Mouse (Mus musculus): ENCODE data around the gene Zfp354c. TPM values are rescaled to one million over a fixed set of nuclear protein-coding genes. Genes with fewer than 3 reads are reported as not detected.

The Zfp354c gene
- 10 to 100 TPM; 43.3 to 44.2 TPM for total RNA-seq (2021)
- long read RNA-seq, experiment 1, full-length matches to known transcripts: 14 of 50 reads
- long read RNA-seq, experiment 1, partial matches to known transcripts: 9 of 50 reads
- long read RNA-seq, experiment 1, other reads (novel, unspliced or antisense): 27 of 50 reads
- long read RNA-seq, experiment 2, full-length matches to known transcripts: 12 of 38 reads
- long read RNA-seq, experiment 2, partial matches to known transcripts: 1 of 38 reads
- long read RNA-seq, experiment 2, other reads (novel, unspliced or antisense): 25 of 38 reads

DNA sequence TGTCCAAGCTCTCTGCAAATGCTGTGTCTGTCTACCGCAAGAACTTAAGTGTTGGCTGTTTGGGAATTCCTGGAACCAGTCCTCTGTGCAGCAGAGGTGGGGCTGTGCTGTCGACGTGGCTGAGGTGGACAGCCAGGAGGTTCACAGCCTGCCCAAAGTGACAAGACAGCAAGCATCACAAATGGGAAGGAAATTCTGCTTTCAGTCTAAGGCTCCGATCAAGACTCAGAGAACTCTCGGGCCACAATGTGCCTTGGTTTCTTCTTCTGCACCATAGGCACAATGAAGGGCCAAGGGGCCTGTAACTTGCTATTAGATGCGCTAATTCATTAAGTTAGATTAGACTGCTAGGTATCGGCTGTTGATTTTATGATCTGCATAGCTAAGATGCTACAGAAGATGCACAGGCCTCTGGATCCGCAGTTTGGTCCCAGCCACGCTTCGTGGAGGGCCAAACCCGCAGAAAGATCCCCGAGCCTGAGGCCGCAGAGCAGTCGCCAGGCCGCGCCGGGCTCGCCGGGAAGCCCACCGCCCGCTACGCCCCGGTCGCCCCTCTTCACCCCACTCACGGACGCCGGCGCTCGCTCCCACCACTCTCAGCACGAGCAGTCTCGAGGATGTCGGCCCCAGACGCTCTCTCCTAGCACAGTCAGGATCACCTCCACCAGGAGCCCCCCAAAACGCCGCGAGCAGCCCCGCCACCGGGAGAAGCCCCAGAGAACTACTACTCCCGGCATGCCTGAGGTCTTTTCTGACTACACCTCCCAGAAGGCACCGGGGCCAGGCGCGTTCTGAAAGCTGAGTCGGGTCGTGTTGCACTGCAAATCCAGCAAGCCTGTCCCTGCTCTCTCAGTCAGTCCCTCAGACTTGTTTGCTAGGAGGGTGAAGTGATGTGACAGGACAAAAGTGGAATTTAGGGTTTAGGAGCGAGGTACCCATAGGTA lies at the start of gene Zfp354c:
TSS of gene Zfp354c (minus strand) at position 715 of the 944 bp plus-strand sequence.
- H3K4me3 ChIP-seq: peak within 1 kb of the TSS; percentile 71
- H3K27ac ChIP-seq: peak within 1 kb of the TSS; percentile 87
- TF ChIP-seq CTCF (IDR thresholded peaks at IDR 0.05): no peak
- DNase-seq (ENCODE audit: extremely low spot score in 1 of 2, low spot score in 2 of 2): peak; percentile 85 to 87
- intact Hi-C loops (cut with DNase I): loop anchor here (1.0 to 5.0 kb wide), 3 partner anchors 14 to 105 kb away; partner anchors contain the start of genes Zfp2, Zfp354b and Zfp879

DNA sequence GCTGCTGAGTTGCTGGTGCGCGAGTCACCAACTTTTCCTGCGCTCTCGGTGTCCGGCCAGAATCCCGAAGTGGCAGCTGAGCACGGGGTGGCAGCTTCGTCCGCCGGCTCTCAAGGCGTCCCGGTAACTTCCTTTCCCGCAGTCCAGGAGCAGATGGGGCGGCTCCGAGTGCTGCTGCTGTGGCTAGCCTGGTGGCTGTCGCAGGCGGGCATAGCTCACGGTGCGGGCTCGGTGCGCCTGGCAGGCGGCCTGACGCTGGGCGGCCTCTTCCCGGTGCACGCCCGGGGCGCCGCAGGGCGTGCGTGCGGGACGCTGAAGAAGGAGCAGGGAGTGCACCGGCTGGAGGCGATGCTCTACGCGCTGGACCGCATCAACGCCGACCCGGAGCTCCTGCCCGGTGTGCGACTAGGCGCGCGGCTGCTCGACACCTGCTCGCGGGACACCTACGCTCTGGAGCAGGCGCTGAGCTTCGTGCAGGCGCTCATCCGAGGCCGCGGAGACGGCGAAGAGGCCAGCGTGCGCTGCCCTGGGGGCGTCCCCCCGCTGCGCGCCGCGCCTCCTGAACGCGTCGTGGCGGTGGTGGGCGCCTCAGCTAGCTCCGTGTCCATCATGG lies 23.6 kb upstream of the Zfp354c start:
- DNase-seq (ENCODE audit: extremely low spot score in 1 of 2, low spot score in 2 of 2): peak in 1 of 2 experiments; percentile 37
- no peak for TF ChIP-seq CTCF (IDR thresholded peaks at IDR 0.05)
- H3K4me3 ChIP-seq: peak overlapping the region; percentile 48
- intact Hi-C loops (cut with DNase I): no loop called here
- H3K27ac ChIP-seq: no peak overlapping the region

DNA sequence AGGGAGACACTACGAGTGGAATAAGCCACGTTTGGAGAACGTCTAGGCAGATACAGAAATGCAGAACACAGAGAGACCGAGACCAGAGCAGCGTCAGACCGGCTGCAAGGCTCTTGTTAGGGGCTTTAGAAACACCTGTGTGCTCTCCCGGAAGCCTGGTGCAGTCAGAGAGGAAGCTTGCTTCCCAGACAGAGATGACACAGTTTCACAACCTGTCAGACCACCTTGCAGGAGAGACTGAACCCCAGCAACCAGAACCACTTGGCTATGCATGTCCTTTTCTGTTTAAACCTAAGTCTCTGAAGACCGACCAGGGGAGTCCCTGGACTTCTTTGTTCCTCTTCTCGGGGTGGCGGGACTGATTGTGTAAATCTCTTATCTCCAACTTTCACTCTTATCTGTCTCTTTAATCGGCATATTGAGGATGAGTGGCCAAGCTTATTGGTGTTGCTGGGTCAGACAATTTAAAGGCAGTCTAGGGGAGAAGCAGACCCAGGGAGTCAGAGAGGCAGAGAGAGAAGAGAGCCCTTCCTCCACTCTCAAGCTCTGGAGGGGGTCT lies 22.7 kb upstream of the Zfp354c start, which contains the start of gene Grm6:
TSS of gene Grm6 (plus strand) at position 509 of the 559 bp plus-strand sequence.
- TF ChIP-seq CTCF (IDR thresholded peaks at IDR 0.05): no peak
- Histone ChIP-seq H3K4me3 (peak within 1 kb of the TSS; percentile 48), H3K27ac (no peak within 1 kb of the TSS)
- DNase-seq (ENCODE audit: extremely low spot score in 1 of 2, low spot score in 2 of 2): no peak
- intact Hi-C loops (cut with DNase I): no loop called here

DNA sequence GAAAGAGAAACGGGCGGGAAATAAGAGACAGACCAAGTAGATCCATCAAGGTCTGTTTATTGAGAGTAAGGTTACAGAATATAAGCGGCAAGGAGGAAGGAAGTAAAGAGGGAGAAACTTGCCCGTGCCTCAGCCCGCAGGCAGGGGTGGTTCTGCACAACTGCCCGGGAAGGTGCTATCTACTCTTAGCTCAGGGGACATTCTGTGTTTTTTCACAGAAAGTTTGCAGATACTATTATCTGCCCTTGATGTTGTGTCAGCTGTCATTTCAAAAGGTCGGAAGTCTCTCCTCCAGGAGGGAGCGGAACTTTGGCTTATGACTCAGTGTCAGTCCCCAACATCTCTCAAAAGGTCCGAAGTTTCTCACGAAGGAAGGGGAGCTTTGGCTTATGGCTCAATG lies 21.8 kb upstream of the Zfp354c start:
- H3K27ac ChIP-seq: no peak overlapping the region
- intact Hi-C loops (cut with DNase I): loop anchor here (10.0 kb wide), 1 partner anchor 205 kb away; the partner anchor contains the start of gene Zfp354a
- no peak for DNase-seq (ENCODE audit: extremely low spot score in 1 of 2, low spot score in 2 of 2)
- H3K4me3 ChIP-seq: no peak overlapping the region
- TF ChIP-seq CTCF (IDR thresholded peaks at IDR 0.05): no peak

DNA sequence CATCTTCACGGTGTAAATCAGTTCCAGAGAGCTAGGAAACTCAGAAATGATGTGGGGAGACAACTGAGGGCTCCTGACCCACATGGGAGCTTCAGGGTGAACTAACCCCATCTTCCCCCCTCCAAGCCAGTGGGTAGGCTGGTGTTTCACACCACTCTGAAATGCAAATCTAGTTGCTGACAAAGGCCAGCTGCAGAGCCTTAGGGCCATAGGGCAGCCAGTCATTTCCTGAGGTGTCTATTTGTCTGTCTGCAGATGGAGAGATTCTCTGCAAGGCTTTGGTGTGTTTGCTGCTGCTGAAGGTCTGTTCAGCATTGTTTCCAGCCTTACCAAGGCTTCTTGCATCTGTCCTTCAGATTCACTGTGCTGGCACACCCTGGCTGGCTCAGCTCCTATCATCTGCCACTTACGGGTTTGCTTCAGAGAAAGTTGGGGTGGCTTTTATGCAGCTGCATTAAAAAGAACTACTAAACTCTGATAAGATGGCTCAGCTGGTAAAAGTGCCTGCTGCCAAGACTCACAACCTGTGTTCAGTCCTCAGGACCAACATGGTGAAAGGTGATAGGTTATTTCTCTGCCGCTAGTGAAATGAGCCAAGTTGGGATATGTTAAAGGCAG lies 21.1 kb upstream of the Zfp354c start:
- DNase-seq (ENCODE audit: extremely low spot score in 1 of 2, low spot score in 2 of 2): no peak
- intact Hi-C loops (cut with DNase I): loop anchor here (10.0 kb wide), 1 partner anchor 206 kb away; the partner anchor contains the start of gene Zfp354a
- no peak for TF ChIP-seq CTCF (IDR thresholded peaks at IDR 0.05)
- no peak overlapping the region for H3K4me3 ChIP-seq
- H3K27ac ChIP-seq: no peak overlapping the region

DNA sequence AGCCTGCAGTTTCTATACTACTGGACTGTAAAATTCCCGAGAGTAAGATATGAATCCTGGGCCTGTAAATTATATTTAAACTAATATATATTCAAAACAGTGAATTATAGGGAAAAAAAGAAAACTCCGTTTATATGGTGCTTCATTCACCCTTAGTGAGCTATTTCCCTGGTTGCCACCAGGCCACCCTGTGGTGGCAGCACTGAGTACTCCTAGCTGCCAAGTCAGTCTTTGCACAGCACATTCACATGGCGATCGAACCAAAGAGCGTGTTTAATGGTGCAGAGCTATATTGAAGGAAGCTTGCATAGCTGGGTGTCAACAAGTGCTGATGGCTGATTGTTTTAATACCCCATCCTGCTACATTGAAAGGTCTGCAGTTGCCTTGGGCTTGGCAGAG lies 19.5 kb upstream of the Zfp354c start:
- DNase-seq (ENCODE audit: extremely low spot score in 1 of 2, low spot score in 2 of 2): no peak
- intact Hi-C loops (cut with DNase I): loop anchor here (10.0 kb wide), 1 partner anchor 208 kb away; the partner anchor contains the start of gene Zfp354a
- peak; percentile 58 for TF ChIP-seq CTCF (IDR thresholded peaks at IDR 0.05)
- no peak overlapping the region for H3K27ac ChIP-seq
- H3K4me3 ChIP-seq: no peak overlapping the region

DNA sequence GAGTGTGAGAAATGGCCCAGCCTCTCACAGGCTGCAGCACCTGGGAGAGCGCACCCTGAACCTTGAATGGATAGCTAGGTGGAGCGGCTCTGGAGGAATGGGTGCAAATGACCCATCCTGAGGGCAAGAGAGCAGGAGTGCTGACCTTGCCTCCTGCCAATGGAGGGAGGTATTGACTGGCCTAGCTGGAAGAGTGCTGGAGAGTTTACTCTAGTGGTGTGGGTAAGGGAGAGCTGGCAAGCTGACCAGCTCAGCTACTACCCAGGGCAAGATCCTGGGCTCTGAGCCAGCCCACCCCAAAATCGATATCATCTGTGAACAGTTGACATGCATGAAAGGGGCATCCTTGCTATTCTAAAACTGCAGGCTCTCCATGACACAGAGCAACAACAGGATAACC lies 18.4 kb upstream of the Zfp354c start:
- TF ChIP-seq CTCF (IDR thresholded peaks at IDR 0.05): no peak
- H3K4me3 ChIP-seq: no peak overlapping the region
- intact Hi-C loops (cut with DNase I): loop anchor here (10.0 kb wide), 1 partner anchor 209 kb away; the partner anchor contains the start of gene Zfp354a
- no peak overlapping the region for H3K27ac ChIP-seq
- DNase-seq (ENCODE audit: extremely low spot score in 1 of 2, low spot score in 2 of 2): no peak

DNA sequence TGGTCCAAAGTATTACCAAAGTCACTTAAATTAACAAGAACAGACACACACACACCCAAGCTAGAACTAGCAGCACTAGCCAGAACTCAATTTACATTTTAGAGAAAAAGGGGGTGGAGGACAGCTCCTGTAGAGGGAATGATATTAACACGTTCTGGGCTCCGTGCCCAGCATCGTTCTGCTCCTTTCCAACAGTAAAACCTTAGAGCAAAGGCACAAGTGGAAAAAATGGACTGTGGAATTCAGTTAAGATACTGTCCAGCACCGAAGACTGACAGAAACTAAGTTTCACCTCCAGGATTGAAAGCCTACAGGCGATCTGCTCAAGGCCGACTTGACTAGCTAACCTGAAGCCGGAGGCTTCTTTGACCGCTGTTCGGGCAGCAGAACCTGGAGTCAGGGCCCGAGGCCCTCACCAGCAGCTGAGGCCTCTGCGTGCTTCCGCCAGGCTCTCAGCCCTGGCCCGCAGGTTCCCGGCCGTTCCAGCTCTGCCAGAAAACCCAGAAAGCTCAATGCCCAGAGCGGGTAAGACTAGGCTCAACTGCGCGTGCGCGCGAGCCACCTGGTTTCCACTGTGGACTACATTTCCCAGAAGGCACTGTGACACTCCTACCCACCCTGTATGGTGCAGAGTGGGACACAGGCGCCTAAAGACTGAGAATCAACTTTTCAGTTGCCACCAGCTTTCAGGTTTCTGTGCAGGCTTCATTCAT lies 13.7 kb upstream of the Zfp354c start, which contains the start of gene Zfp879:
TSS of gene Zfp879 (minus strand) at position 530 of the 713 bp plus-strand sequence.
- intact Hi-C loops (cut with DNase I): loop anchor here (1.0 to 10.0 kb wide), 4 partner anchors 14 to 214 kb away; partner anchors contain the start of genes Zfp2, Zfp354a, Zfp354c and Zfp454
- Histone ChIP-seq H3K27ac (peak within 1 kb of the TSS; percentile 91), H3K4me3 (peak within 1 kb of the TSS; percentile 63)
- DNase-seq (ENCODE audit: extremely low spot score in 1 of 2, low spot score in 2 of 2): peak; percentile 92 to 95
- TF ChIP-seq CTCF (IDR thresholded peaks at IDR 0.05): no peak

DNA sequence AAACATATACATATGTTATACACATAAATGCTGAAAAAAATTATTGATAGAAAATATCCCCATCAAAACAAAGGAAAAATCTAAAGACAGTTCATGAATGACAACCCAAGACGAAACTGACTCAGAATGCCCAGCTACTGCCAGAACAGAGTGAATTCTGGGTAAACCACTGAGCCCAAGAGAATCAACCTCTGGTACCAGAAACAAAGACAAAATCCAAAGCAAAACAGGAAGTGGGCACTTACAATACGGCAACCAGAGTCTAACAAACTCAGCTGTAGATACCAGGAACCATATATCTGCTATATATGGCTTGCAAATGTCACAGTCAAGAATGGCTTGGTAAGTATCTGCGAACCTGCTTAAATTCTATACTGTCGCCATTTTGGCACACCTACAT lies 8.2 kb upstream of the Zfp354c start:
- Histone ChIP-seq H3K27ac (no peak overlapping the region), H3K4me3 (no peak overlapping the region)
- intact Hi-C loops (cut with DNase I): no loop called here
- DNase-seq (ENCODE audit: extremely low spot score in 1 of 2, low spot score in 2 of 2): no peak
- no peak for TF ChIP-seq CTCF (IDR thresholded peaks at IDR 0.05)

DNA sequence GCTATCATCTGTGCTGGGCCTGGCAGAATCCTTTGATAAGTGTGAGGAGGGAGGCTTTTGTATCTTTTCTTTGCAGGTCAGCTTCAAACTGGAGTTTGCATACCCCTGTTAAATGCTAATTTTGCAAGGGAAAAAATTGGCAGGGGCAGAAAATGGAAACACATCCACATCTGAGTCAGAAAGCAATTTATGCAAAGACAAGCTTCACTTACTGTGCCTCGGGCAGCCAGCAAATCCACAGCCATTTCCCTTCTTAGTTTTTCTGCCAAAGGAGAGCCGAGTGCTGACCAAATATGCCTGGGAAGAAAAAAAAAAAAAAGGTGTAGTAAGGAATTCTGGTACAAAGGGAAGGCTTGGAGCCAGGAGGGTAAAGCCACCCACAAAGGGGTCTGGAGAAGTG lies 1.3 kb downstream of the Zfp354c start:
- Histone ChIP-seq H3K27ac (no peak overlapping the region), H3K4me3 (no peak overlapping the region; the same call in 1 of the 2 replicates)
- no peak for DNase-seq (ENCODE audit: extremely low spot score in 1 of 2, low spot score in 2 of 2)
- intact Hi-C loops (cut with DNase I): loop anchor here (5.0 kb wide), 2 partner anchors 91 to 106 kb away; partner anchors contain the start of genes Zfp2 and Zfp354b
- no peak for TF ChIP-seq CTCF (IDR thresholded peaks at IDR 0.05)

All from left cerebral cortex, adult 2 months (tissue).